Mouse (Mus musculus) liver, embryonic 14.5 days (tissue): ENCODE results near the gene Nr2c2ap.

Source experiments
- CTCF ChIP-seq: IDR thresholded peaks from 2 replicates; pipeline ENCODE4 v1.5.1; 2016; ENCODE audit warnings: antibody characterized with exemption, low read depth, control low read depth
- EP300 ChIP-seq: IDR thresholded peaks from 2 replicates; pipeline ENCODE4 v1.6.1; 2016; ENCODE audit warnings: antibody characterized with exemption, low read depth

DNA sequence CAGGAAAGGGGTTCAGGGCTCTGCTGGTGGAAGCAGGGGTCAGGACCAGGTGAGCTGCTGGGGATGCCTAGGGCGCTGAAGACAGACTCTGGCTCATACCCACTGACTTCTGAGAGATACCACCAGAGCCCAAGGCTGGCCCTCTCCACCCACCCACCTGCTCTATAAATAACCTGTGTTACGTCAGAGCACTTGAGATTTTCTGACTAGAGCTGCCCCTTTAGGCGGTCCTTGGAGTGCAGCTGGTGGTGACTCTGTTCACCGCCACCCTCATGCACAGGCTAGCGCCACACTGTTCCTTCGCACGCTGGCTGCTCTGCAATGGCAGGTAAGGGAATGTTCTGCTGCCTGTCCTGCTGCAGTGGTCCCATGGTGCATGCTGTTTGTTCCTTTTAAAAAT is 42.9 kb downstream of the Nr2c2ap start:
- TF ChIP-seq CTCF (no peak), EP300 (no peak)
